Mouse (Mus musculus) CD8-positive naive resting alpha-beta T cell, adult 2 months (primary cell): ENCODE data around the gene Plod1.
"Not testable (repeated sequence)": the region's sequence is repeated elsewhere in the genome, so short reads cannot be mapped to it uniquely, and the experiment has no call there.

Source experiments
- DNase-seq, 2 experiments: peaks; one replicate each; pipeline ENCODE4 v3.0.0; 2022; ENCODE audit warnings: low read depth in 2 of 2, low spot score in 2 of 2

Plod1 gene

DNA sequence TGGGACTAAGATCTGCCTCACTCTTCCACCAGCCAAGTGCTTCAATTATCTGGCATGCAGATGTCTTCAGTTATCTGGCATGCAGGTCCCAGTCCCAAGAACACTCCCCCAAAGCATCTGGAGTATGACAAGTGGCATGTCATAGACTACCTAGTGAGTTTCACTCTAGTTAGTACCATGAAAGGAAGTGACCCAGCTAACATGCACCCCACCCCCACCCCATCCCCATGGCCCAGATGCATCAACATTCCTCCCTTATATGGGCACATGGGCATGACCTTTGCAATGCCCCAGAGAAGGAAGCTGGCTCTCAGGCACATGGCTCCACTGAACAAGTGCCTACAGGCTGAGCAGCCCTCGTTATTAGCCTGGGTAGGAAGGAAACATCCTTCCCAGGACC, 40.2 kb downstream of the Plod1 start:
- DNase-seq: no peak

DNA sequence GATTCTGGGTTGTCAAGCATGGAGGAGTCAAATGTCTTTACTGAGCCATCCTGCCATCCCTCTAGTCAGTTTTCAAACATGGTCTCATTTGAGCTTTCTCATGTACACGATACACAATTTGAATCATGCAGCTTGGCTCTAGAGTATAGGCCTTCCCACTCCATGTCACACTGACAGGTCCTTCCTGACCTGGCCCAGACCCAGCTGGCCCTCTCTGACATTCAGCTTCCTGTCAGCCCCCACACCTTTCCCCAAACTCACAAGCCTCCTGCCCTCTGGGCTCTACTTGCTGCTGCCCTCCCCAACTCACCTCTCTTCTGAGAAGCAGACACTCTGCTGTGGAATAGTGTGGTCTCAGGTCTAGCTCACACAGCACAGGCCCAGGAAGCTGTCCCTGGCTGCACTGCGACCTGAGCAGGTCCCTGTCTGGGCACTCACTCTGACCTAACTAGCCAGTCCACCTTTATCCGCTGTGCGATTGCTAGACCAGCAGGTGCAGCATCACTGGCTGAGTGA, 40.7 kb downstream of the Plod1 start:
- DNase-seq: no peak

DNA sequence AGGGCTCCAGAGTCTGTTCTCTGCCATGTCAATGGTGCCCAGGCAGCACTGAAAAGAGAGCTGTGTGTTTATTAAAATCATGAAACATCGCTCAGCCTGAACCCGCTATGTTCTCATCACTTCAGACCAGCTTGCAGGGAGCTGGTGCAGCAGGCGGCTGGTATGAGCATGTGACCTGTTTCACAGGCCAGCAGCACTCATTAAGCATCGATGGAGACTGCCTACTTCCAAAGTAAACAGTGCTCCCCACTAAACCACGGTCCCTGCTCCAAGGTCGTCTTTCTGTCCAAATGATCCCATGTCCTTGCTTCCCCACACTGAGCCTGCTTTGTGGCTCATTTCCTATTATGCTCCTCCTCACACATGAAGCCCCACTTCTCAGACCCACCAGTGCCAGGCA, 46.2 kb downstream of the Plod1 start:
- no peak for DNase-seq

DNA sequence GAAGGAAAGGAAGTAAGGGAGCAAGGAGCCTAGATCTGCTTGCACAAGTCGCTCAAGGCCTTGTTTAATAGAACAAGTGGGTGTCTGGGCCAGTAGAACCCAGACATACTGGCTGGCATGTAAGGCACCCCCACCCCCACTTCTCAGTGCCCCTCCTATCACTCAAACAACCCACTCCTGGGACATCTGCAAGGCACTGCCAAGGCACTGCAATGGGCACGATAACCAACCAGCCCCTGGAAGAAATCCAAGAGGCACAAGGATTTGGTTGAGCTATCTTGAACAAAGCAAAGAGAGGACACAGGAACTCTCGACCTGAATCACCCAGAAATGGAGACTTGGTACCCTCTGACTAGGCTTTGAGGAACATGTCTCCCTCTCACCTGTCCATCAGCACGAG, 48.3 kb downstream of the Plod1 start:
- no peak for DNase-seq

DNA sequence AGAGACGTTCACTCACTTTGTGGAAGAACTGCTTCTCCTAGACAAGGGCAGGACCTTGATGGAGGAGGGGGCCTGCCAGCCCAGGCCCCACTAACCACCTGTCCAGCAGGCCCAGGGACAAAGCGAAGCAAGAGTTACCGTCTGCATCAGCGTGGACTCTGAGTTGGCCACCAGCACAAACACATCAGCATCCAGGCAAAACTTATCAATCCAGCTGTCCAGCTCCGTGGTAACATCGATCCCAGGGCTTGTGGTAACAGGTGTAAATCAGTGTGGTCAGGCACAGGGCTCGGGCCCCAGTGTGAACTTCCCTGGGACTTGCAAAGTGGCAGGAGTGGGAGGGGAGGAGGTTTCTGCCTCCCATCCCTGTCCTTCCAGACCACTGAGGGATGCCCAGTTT, 49.3 kb downstream of the Plod1 start:
- no peak for DNase-seq

DNA sequence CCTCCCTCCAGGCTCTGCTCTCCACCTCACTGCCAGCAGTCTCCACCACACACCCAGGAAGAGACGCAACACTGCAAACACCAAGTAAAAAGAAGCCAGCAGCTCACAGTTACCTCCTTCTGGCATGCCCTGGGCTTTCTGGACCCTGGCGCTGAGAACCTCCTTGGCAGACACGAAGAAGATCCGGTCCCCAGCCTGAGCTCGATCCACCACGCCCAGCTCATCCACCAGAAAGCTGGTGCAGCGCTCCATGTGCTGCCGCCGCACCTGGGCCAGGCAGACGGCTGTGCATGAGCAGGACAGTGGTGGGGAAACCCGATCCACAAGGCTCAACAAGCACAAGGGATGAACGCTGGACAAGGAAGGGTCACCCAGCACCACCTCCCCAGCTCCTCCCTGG, 50.4 kb downstream of the Plod1 start:
- DNase-seq: no peak

DNA sequence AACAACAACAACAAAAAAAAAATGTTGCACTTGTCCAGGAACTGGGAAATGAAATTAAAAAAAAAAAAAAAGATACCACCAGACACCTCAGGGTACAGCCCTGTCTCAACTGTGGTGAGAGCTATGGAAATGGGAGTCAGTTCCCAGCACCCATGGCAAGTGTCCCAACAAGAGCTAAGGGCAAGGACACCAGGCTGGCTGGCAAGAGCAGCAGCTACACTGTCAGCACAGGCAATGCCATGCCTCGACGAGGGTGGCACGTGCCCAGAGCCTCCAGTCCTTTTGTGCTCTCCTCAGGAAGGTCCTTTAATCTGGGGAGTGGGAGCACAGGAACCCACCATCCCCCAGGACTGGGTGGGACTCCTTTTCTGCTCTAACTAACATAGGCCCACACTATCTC, 52.4 kb downstream of the Plod1 start:
- no peak for DNase-seq

DNA sequence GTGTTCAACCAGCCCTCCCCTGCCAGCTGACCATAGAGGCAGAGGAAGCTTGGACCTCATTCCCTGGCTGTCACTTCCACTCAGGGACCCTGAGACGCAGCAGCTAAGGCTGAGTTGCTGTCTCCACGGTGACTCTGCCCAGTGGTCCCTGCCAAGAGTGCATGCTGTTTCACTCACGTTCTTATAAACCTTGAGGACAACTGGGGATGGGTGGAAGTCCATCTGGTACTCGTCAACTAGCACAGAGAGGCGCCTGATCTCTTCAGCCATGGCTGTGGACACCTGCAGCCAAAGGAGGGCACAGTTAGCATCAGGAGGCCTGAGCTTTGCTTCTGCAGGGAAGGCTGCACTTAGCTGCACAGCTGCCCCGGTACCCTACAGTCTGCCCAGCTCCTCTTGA, 53.5 kb downstream of the Plod1 start:
- DNase-seq: no peak

DNA sequence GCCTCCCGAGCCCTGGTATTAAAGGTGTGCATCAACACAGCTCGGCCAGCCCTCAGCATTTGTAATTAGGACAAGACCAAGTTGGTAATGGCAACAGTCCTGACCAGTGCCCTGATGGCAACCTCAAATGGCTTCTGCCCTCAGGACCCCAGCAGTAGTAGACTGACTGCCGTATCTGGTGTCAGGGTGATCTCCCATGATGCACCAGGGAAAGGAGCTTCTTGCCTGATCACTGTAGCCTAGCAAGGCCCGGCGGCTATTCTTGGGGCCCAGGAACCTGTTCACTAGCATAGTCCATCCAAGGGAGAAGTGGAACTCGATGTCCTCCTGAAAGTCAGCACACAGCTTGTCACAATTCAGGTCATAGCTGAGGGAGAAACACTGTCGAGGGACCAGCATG, 54.8 kb downstream of the Plod1 start:
- no peak for DNase-seq

DNA sequence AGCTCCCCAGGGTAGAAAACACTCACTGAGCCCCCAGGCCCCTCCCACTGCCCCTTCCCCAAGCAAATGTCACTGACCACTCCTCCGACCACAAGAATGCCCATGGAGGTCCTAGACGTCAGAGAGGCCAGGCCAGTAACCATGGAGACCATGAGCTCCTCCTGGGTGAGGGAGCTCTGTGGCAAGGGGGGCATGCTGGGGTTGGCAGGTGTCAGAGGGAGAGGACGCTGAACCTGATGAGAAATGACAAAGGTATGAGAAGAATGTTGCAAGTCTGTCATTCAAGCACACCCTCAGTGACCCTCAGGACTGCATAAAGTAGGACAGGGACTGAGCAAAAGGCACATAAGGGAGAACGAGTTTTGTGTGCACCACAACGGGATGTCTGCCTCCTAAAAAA, 56.7 kb downstream of the Plod1 start:
- DNase-seq: no peak

DNA sequence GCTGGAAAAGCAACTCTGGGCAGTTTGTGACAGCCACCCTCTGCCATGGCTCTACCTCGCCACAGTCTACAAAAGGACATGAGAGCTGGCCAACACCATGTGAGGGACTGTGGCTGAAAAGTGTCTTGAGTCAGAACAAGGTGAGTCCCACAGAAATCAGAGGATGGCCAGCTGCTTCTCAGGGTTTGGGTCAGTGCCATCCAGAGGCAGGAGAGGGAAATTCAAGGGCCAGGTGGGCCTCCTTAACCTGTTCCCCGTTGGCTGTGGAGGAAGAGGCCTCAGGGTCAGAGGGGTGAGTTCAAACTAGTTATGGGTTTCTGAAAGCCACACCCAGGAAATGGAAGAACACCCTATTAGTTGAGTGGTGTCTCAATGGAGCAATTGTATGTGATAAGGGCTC, 57.1 kb downstream of the Plod1 start:
- DNase-seq: no peak

DNA sequence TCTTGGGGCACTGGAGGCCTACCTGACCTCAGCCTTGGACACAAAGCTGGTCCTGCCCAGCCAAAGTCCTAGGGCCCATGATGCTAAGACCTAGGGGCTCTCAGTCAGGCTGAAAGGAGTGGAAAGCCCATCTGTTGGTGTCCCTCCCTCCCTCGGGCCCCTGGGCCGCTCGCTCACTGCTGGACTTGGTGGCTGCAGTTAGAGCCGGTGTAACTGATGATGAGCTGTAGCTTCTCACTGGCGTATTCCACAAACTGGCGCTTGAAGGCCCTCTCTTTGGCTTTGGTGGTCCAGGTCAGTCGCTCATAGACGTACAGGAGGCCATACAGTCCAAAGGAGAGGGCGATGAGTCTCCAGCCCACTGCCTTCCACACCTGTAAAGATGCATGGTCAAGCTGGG, 58.0 kb downstream of the Plod1 start:
- no peak for DNase-seq

DNA sequence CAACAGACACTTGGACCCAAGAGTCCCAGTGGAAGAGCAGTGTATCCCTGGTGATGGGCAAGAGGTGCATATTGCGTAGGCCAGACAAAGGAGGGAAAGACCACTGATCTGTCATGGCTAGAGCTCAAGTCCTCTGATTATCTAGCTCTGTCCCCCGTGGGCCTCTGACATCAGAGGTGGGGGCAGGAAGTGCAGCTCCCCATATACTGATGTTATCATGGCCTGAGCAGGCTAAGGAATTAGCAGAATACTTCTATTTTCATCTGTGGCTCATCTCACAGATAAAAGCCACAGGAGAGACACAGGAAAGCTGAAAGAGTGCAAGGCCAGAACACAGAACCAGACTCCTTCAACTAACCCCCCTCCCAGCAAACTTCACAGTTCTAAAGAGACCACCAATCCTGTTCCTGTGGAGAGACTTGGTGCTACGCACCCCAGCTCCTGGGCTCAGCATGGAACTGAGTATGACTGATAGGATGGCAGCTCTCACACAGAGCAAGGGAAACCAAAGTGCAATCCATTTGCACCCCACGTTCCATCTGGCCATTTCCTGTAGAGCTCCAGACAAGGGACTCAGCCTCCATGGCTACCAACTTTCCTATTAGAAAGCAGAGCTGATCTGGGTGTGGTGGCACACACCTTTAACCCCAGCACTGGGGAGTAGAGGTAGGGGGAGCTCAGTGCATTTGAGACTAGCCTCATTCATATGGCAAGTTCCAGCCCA, 60.6 kb downstream of the Plod1 start:
- no peak for DNase-seq

DNA sequence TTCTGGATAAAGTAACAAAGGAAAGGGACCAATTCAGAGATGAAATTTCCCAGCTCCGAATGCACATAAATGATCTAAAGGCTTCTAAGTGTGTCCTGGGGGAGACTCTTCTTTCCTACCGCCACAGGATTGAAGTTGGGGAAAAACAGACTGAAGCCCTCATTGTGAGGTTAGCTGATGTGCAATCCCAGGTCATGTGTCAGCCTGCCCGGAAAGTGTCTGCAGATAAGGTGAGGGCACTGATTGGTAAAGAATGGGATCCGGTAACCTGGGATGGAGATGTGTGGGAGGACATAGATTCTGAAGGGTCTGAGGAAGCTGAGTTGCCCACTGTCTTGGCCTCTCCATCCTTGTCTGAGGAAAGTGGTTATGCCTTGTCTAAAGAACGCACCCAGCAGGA, 67.3 kb downstream of the Plod1 start:
- no peak for DNase-seq

DNA sequence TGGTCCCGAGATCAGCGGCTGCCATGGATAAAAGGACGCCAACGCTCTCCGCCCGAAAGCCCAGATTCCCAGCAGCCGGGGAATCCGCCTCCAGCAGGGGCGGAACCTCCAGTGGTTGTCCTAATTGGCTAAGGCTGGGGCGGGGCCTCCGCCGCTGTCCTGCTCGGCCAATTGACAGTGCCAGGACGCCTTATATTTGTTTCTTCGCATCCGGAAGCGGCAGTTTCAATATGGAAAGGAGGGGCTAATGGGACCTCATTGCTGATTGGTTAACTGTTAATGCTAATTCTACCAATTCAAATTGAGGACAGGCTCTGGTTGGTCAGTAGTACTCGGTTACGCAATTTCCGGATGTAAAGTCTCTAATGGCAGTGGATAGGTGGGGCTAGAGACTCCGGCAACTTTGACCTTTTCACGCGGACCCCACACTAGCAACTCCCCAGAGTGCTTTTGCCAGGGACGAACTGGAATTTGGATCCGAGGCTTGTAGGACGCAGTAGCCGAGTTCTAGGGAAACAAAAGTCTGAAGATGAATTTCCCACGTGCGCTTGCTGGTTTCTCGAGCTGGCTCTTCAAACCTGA, 68.0 kb downstream of the Plod1 start, which contains the start of the genes Miip and Fv1:
TSS of gene Miip (minus strand) at position 367 of the 582 bp plus-strand sequence.
TSS of gene Fv1 (plus strand) at position 530 of the 582 bp plus-strand sequence.
- peak; percentile 90 to 93 for DNase-seq

DNA sequence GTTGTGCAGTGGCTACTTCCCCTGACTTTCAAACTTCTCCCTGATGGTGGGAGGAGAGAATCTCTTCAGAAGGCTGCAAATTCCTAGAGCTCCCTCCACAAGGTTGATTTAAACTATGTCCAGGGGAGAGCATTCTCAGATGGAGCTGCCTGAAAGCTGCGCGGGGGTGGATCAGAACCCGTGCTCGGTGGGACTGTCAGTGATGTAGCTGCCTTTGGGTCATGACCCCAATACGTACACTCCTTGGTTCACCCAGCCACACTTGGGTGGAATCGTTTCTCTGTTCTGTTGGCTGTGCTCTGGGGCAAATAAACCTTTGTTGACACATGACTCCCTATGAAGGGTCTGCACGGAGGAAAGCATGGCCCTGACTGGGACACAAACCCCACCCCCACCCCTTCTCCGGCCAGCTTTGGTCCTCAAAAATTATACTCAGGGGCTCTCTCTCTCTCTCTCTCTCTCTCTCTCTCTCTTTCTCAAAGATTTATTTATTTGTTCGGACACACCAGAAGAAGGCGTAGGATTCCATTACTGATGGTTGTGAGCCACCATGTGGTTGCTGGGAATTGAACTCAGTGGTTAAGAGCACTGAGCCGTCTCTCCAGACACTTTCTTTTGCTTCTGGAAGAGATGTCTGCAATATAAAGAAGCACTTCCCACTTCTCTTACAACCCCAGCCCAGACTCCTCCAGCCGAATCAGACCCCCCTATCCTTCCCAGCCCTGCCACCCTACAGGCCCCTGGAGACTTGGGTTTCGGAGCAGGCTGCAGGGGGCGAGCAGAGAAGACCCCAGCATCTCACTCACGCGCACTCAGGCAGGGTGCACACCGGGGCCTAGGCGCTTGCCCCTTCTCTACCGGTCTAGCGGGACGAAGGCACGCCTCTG, 68.8 kb downstream of the Plod1 start:
- no peak for DNase-seq

DNA sequence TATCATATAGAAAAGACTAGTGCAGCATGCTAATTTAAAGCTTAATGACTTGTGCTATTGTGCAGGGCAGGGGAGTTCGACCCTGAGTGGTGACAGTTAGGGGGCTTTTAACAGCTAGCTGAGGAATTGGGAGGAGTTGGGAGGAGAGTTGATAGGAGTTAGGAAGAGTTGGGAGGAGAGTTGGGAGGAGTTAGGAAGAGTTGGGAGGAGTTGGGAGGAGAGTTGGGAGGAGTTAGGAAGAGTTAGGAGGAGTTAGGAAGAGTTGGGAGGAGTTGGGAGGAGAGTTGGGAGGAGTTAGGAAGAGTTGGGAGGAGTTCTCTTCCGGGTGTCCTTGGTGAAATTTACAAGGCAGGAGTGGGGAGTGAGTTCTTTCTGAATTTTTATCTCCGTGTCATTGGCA, 69.8 kb downstream of the Plod1 start:
- DNase-seq: not testable (repeated sequence)

DNA sequence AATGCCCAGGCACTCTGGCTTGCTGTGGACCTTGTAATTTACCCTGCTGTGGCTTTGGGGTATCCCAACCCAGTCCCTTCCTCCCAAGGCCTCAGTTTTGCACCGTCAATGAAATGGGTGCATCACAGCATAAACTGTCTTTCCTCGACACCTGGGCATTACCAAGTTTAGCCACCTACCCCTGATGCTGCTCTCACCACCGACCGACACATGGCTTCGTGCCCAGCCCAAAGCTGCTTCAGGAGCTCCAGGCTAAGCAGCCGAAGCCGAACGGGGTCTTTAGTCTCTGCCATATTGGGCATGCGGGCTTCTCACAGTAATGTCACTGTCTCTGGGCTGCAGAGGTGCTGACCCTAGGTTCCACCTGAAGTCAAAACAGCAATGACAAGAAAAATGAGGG, 70.5 kb downstream of the Plod1 start:
- DNase-seq: no peak

DNA sequence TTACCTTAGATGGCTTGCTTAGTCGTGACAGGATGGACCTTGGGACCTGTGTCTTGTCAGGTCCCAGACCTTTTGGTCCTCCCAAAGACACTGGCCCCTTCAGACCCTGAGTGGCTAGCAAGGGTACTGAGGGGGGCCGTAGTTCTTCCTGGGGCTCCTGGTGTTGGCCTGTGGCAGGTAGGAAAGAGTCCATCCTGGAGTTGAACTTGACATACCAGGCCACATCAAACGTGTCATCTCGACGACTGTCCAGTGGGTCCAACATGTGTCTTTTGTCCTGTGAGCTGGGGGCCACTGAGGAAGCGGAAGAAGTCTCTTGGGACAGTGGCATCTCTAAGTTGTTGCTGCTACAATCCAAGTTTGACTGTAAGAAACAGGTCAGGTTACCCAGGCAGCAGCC, 70.9 kb downstream of the Plod1 start:
- DNase-seq: no peak

DNA sequence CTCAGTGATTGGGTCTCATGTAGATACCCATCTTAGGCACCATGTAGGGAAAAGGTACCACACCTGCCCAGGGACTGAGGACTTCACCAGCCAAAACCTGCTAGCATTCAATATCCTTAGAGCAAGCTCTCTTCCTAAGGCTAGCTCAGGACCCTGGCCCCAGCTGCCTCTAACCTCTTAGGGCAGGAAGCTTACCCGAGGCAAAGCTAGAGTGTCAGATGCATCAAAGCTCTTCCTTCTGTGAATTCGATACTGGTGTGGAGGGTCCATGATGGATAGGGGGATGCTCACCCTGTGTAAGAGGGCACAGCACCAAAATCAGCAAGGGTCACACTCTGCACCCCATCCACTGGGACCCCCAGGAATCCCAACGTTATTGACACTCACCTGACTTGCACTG, 74.5 kb downstream of the Plod1 start:
- DNase-seq: no peak
